Mouse (Mus musculus): ENCODE results near the gene Il5.

Gene Il5

DNA sequence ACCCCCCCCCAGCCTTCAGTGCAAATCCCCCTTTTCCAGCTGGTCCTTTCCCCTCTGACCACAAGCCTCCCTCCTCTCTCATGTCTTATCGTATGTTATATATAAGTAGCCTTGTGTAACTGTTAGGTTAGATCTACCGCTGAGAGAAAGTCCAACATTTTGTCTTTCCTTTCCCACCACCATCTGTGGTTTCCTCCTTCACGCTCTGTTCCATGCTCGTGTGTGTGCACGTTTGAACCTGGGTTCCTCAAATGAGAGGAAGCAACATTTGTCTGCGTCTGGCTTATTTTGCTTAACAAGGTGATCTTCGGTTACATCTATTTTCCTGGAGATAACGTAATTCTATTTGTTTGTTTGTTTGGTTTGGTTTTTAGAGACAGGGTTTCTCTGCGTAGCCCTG is 27.4 kb downstream of the Il5 start:
- DNase-seq: no peak

DNA sequence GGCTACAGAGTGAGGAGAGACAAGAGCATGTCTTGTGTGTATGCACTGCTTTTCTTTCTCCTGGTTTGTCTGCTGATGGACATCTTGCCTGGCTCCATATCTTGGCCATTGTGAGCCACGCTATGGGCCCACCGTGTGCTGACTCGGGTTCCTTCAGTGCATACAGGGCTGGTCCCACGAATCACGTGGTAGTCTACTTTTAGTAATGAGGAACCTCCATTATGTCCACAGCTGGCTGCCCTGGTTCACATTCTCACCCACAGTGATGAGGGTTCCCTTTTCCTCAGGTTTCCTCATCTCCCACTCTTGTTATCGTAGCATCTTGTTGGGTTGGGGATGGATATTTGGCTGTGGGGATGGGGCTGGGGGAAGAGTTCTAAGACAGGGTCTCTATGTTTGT is 28.0 kb downstream of the Il5 start:
- DNase-seq: no peak

DNA sequence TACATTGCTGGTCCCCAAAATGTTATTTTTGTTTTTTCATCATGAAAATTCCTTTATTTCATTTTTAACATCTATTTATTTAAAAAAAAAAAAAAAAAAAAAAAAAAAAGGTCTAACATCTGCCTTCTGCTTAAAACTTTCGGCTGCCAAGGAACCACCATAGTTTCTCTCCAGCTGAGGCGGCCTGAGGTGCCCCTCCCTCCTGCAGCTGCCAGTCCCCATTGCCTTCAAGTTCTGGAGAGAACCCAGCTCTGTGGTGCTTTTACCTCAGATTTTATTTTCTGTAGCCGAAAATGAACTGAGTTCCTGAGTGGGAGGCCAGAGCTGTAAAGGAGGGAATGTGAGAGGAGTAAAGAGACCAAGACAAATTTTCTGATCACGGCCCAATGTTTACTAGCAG is 28.7 kb downstream of the Il5 start:
- DNase-seq: no peak

DNA sequence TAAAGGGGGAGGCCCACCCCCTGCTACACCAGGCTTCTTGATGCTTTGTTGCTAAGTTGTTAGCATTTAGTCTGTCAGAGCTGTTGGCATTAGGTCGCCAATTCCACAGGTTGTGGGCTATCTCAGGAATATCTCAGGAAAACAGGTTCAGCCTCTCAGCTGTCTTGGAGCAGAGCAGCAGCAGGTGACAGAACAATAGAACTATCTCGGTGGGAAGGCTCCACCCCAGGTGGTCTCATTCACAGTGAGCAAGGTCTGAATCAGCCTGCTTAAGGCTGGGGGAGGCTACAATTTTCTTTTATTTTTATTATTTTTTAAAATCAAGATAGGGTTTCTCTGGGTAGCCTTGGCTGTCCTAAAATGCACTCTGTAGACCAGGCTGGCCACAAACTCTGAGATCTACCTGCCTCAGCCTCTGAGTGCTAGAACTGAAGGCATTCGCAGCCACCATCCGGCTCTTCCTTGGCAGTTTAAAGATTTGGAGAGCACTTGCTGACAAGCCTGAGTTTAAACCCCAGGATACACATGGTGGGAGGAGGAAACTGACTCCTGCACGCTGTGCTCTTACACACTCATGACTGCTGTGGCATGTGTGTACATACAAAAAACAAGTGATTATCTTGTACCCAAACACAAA is 29.2 kb downstream of the Il5 start:
- no peak for DNase-seq

DNA sequence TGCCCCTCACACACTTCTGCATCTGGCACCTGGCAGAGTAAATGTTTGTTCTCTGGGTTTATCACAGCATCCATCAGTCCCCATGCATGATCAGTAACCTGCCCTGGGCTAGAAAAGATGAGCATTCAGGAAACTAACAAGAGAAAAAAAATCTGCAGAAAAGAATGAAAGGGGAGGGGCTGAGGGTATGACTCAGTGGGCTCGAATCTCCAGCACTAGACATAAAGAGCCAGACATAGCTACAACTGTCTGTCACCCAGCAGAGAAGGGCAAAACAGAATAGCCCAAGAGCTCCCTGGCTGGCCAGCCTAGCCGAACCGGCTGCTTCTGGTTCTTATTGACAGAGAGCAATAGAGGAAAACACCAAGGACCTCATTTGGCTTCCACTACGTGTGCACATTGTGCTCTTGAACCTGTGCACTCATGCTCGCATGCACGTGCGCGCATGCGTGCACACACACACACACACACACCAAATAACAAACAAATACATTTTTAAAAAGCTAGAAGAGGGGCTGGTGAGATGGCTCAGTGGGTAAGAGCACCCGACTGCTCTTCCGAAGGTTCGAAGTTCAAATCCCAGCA is 34.5 kb downstream of the Il5 start:
- no peak for DNase-seq

DNA sequence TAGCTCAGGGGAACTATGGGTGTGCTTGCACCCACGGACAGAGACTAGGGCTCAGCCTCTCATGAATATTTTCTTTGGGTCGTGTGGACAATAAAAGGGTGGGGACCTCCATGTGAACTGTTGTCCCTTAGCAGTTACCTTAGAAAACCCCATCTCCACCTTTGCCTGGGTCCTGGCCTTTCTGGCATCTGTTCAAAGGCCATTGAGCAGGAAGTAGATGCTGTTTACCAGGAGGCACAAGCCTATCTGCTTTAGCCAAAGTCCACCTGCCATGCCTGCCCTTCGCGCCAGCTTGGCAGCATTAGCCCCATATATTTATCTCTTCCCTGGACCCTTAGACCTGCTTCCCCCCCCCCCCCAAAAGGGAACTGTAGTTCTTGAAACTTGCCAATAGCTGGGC is 37.0 kb downstream of the Il5 start:
- DNase-seq: peak; percentile 43

DNA sequence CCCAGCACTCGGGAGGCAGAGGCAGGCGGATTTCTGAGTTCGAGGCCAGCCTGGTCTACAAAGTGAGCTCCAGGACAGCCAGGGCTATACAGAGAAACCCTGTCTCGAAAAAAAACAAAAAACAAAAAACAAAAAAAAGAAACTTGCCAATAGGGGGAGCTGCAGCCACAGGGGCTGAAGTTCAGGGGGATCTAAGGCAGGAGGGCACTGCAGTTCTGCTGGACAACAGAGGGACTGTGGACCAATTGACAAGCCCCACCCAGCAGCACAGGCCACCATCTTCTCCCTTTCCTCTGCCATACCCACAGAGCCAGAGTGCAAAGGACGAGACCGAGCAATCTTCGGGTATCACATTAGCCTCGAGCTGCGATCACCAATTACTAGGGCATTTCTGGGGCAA is 37.4 kb downstream of the Il5 start:
- DNase-seq: peak; percentile 42

DNA sequence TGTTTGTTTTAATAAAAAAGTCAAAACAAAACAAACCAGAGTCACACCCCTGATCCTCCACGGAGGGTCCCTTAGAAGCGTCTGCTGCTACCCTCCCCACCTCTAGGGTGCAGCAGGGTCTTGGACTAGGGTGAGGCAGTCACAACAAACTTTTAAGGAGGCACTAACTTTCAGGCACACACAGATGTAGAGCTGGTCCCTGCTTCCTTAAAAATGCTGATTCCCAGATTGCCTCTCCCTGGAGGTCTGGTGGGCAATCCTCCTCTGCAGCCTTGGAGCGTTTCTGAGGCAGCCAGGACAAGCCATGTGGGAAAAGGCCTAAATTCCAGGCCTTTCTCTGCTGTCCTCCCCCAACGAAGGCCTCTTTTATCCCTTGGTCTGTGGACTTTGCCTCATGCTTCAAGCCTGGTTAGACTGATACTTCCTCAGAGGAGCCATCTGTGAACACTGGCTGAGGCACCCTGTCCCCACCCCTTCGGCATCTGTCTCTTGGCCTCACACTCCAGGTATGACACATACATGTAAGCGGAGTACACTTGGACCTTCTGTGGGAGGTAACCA is 38.3 kb downstream of the Il5 start:
- DNase-seq: peak; percentile 61

DNA sequence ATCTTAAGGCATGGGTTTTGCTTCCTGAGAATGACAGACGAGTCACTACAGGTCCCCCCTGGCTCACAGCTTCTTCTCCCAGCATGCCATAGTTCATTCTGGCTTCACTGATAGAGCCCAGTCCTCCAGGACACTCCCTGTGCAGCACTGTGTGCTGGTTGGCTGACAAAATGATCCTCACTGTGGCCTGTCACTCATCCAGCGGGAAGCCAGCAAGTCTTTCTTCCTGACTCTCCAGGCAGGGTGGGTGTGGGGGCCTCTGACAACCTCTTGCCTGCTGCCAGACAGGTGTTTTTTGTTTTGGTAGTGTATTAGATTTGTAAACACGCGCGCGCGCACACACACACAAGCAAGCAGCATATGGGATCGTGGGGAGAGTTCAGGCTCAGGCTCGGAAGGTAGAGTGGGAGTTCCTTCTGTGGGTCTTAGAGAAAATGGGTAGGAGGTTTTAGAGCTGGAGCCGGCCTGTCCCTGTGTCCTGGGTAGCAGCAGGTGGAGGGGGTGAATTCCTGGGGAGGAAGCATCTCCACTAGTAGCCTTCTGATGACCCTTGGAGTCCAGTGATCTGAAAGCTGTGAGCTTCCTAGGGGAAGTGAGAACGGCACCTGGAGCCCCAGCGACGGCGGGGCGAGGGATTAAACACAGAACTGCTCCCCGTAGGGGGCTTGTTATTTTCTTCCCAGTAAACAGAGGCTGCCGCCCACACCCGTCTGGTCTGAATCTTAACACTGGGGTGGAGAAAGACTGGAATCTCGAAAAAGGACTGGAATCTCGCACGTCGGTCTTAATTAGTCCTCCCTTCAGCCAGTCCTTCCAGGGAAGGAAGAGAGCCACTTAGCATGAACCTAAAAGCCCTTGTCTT is 39.2 kb downstream of the Il5 start:
- DNase-seq: no peak

DNA sequence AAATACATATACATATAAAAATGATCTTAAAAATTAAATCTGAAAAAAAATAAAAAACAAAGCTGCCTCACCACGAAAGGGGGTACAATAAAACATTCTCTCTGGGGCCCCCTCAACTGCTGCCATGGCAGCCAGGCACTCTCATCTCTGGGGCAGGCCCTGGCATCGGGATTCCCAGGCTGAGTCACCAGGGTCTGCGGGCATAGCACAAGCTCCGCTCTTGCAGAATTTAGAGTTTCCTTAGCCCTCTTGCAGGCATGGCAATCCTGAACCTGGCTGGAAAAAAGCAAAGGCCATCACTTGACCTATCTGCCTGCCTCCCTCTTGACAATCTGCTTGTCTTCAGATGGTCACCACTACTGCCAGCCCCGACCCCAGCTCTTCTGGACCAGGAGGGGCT is 40.7 kb downstream of the Il5 start:
- DNase-seq: no peak

DNA sequence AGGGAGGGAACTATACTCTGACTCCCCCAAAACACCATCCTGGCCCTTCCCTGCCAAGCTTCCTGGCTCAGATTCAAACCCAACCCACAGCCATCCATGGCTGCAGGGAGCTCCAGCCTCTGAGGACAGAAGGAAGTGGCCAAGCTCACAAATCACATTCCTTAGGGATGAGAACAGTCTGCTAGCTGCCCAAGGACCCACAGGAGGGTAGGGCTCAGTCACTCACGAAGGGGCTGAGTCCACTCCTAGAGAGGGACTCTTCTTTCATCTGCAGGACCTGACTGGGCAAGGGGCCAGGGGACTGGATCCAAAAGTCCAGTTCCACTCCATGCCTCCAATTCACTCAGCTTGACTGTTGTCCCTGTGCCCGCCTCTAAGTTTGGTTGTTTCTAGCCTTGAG is 41.2 kb downstream of the Il5 start:
- DNase-seq: peak; percentile 96

DNA sequence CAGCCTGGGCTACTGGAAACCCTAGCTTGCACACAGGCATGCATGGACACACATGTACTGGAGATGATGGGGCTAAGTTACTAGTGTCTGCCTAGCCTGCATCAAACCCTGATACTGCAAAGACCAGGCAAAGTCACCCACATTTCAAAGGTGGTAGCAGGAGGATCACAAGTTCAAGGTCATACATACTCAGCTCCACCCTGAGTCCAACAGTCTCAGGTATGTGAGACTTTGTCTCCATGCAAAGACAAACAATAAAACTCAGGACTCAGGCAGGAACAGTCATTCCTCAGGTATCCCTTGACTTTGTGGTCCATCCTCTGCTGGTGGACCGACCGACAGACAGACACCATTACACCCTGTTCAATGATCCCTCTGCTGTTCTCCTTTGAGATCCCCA is 41.8 kb downstream of the Il5 start:
- DNase-seq: no peak

DNA sequence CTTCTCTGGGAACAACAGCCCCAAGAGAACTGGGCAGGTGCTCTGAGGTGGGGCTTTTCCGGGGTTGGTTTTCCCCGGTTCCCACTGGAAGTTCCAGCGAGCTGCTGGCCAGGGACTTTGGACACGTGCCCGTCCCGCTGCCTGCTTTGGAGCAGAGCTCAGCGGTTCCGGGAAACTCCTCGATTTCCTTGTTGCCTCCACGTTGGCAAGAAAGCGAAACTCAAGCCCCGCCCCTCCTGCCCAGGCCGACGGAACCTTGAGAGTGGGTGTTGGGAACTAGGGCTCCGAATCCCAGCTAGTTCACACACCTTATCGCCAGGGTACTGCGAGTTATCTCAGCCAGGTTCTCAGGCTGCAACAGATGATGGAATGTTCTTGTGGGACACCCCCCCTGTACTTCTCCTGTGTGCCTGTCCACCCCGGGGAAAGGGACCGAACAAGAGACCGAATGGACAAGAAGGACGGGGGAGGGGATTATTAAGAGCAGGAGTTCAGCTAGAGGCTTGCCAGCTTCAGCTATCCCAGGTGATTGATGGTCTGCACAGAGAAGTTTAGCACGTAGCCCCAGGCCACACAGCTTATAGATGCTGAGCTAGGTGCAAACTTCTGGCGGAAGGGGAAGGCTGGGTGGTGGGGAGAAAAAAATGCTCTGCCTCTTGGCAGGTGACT is 42.4 kb downstream of the Il5 start:
- peak; percentile 96 for DNase-seq

DNA sequence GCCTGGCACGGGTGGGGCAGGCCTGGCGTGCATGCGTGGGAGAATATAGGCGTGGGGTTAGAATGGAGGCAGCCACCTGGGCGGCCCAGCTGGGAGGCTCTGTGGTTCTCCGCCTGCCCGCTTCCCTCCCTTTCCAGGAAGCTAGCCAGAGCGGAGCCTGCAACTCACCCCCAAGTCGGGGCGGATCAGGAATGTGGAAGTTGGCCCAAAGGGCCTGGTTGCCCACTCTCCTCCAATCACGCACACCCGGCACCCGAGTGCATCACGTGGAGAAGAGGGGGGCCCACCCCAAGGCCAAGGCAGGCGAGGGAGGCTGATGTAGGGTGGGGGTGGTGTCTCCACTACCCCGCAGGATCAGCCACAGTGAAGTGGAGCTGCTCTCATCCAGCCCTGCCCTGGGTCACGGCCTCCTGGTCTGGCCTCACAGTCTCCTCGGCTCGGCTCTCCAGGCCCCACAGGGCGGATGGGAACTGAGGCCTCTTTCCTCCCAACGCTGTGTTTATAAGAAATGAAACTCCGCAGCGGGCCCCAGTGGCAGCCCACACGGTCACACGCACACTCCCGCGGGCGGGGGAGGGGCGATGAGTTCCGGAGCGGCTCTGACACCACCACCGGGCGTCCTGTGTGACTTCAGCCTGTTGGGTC is 43.0 kb downstream of the Il5 start:
- DNase-seq: peak; percentile 93

DNA sequence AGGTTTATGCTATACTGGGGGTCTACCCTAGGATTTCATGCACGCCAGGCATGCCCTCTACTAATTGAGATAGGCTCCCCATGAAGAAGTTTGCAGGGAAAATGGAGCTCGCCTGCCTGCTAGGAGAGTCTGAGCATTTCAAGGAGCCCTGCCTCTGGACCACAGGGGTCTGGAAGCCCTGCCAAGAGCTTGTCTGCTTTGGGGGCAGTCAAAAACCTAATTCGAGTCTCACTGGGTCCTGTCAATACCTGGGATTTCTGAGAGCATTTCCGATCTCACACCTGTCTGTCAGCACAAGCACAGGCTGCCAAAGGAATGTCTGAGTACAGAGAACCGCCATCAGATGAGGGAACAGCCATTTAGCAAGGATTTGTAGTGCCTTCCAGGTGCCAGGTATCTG is 44.0 kb downstream of the Il5 start:
- no peak for DNase-seq

DNA sequence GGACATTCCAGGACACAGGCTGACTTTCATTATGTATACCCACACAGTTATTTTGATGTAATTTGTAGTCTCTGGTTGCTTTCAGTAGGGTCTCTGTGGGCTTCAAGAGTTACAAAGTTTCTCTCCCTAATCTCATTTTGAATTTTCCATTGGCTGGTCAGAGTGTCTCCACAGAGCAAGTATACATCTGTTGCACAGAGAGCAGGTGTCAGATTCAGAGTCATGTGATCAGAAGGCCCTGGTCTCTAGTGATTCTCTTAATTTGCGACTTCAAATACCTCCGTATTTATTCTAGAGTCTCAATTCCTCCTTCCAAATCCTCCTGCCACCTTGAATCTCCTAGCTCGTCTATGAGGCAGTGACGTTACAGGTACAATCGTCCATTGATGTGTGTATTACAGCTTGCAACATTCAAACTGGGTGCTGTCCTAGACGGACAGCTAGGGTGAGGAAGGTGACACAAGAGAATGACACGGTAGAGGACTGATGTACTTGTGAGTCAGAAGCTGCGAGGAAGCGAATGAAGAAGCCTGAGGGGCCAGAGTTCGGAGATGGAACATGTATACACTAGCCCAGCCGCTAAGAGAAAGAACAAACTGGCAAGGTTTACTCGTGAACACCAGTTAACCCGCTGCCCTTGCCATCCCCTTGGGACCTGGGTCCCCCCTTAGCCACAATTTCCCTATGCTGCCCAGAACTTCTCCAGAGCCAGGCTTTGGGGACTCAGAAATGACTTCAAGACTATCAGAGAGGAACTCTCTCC is 48.0 kb downstream of the Il5 start:
- no peak for DNase-seq

DNA sequence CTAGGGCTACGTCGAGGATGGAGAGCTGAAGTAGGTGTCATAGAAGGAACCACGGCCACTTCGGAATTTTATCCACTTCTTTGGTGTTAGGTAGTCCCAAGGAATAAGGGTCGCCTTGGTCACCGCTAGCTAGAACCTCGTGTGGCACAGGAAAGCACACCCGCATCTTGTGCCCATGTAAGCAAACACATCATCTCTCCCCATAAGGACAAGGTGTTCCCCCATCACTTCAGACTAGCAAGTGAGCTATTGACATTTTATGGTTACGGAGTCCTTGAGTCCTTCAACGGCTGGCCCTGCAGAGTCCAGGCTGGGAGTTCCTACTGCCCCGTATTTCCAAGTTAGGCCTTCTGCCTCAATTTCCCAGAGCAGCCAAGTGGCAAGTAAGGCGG is 48.6 kb downstream of the Il5 start:
- no peak for DNase-seq

DNA sequence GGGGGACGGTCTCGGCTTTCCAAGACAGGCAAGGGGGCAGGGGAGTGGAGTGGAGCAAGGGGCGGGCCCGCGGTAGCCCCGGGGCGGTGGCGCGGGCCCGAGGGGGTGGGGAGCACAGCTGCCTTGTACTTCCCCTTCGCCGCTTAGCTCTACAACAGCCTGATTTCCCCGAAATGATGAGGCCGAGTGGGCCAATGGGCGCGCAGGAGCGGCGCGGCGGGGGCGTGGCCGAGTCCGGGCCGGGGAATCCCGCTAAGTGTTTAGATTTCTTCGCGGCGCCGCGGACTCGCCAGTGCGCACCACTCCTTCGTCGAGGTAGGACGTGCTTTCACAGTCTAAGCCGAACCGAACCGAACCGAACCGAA is 49.1 kb downstream of the Il5 start, which contains the start of gene Irf1:
Gene Irf1, plus strand, starts transcription at position 255 of the 365 bp plus-strand sequence.
- DNase-seq: peak; percentile 92

DNA sequence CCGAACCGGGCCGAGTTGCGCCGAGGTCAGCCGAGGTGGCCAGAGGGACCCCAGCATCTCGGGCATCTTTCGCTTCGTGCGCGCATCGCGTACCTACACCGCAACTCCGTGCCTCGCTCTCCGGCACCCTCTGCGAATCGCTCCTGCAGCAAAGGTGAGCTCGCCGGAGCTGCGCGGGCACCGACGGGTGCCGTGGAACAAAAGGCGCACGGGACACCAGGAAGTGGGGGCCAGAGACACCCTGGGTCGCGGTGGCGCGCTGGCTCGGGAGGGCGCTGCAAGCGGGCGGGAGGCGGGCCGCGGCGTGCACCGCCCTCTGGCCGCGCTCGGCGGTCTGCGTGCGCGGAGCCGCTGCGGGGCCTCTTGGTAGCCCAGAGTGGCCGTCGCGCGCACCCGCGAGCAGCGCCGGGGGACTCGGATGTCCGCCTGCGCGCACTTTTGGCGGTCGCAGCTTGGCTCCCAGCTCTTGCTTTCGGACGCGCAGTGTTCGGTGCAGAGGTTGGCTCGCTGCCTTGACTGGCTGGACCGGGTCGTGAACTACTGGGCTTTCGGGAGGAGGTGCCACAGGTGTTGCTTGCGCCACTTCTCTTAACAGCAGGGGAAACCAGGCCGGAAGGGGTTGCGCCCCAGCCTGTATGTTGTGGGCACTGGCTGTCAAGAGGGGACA is 49.7 kb downstream of the Il5 start:
- DNase-seq: peak; percentile 68

DNA sequence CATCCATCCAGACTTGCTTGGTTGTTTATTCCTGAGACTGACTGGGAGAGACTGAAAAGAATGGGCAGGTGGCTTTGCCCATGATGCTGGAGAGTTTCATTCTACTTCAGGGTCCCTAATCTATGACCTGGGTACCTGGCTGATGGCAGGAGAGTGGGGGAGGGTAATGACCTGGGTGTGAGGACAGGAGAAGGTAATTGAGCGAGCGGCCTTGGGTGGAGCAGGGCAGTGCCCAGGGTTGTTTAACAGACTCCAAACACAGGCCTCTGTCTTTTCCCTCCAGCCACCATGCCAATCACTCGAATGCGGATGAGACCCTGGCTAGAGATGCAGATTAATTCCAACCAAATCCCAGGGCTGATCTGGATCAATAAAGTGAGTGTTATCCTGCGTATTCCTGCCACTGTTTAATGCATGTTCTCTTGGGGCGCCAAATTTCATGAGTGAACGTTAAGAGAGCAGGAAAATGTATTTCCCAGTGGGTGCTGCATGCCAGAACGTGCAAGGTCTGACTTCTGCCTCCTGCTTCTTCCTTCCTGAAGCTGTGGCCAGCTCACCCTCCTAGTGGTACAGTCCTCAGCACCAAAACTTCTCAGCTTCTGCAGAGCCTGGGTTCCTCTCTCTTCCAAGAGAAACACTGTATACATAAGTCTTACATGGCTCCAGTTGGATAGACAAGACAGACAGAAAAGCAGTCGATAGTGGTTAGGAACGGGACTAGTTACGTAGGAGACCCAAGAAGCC is 50.6 kb downstream of the Il5 start:
- DNase-seq: no peak

DNA sequence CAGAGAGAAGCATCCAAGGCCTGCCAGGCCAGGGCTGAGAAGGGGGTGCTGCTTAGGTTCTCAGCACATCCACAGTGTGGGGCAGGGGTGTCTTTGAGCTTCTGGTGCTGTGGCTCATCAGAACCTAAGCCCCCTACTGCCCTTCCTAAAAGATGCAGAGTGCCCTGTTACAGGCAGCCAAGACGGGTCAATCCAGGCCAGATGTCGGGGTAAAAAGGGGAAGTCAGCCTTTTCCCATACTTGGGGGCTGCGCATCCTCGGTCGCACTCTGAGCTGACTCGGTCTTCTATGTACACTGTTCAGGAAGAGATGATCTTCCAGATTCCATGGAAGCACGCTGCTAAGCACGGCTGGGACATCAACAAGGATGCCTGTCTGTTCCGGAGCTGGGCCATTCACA is 51.9 kb downstream of the Il5 start:
- DNase-seq: no peak
